Mouse (Mus musculus) splenic B cell, adult 2 months (primary cell): Measurements from ENCODE around the gene Efcab14.

ENCODE experiments used
- DNase-seq: peaks from one replicate; pipeline ENCODE4 v3.0.0-alpha.2; 2011; ENCODE audit warnings: low read depth, low spot score
- H3K27me3 ChIP-seq: 2 replicates; pipeline ENCODE4 v1.6.1; 2012; ENCODE audit warnings: mild to moderate bottlenecking, low read length, moderate library complexity, mixed read lengths; ENCODE audit not compliant: control insufficient read depth, poor library complexity, insufficient read depth, severe bottlenecking
- H3K36me3 ChIP-seq: 2 replicates; pipeline ENCODE4 v1.6.1; 2012; ENCODE audit warnings: mild to moderate bottlenecking, low read length, moderate library complexity, mixed read lengths; ENCODE audit not compliant: control insufficient read depth, poor library complexity, insufficient read depth, severe bottlenecking

Efcab14 gene

DNA sequence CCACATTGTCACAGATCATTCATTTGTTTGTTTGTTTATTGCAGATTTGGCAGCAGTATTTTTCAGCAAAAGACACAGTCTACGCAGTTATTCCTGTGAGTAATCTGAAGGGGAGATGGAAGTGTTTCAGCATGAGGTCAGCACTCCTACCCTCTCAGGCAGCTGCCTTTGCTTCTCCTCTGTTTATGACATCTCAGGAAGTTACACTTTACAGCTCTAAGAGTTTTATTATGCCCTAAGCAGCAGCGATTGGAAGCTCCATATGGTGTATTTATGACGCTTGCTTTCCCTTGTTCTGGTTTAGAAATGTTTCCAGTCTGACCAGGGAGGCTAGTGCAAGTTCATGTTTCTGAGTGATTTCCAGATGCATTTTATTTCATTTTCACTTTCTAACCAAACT, 57.8 kb downstream of the Efcab14 start:
- Histone ChIP-seq H3K36me3 (peaks cover 6% of the 10 kb centered on the region), H3K27me3 (no peaks in the 10 kb centered on the region)
- no peak for DNase-seq

DNA sequence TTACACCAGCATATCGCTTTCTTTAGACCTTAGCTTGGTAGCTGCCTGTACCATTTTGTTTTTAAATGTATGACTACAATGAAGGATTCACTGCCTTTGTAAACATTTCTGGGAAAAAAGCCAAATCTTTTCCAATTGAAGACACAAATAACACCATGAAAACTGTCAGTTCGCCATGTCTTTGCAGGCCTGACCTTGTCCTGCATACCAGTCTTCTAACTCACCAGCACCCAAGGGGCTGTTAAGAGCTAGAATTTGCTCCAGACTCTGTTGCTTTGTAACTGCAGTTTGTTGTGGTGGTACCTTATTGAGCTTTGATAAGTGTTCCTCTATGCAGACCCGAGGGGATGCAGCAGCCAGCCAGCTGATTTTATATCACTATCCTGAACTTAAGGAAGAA, 62.4 kb downstream of the Efcab14 start:
- Histone ChIP-seq H3K27me3 (no peaks in the 10 kb centered on the region), H3K36me3 (peaks cover 11% of the 10 kb centered on the region)
- DNase-seq = no peak

DNA sequence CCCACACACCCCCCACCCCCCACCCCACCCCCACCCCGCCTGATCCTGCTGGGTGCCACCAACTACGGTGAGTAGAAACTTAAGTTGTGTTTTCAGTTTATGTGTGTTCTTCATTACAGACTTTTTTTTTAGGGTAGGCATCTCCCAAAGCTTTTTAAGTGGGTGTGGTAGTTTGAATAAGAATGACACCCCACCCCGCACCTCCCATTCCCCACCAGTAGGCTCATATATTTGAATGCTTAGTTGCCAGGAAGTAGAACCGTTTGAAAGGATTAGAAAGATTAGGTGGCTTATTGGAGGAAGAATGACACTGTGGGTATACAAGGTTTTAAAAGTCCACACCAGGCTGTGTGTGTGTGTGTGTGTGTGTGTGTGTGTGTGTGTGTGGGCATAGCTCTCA, 74.8 kb downstream of the Efcab14 start:
- peaks cover 2% of the 10 kb centered on the region; the same call in 1 of the 2 replicates for H3K36me3 ChIP-seq
- DNase-seq = no peak
- no peaks in the 10 kb centered on the region for H3K27me3 ChIP-seq

DNA sequence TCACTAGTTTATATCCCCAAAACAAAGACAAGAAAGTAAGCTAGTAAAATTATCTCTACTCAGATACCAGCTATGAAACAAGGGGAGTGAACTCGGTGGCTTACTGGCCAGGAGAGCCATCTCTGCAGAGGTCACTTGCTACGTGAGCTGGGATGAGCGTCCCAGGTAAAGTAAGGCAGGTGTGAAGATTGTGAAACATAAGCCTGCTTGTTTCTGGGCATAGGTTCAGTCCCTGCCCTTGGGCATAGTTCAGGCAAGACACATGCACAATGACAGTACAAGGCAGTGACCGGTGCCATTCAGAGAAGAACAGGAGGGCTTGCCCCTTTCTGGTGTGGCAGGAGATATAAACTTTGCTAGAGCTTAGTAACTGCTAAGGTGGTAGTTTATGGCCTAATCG, 78.1 kb downstream of the Efcab14 start:
- Histone ChIP-seq H3K27me3 (no peaks in the 10 kb centered on the region), H3K36me3 (peaks cover 2% of the 10 kb centered on the region; the same call in 1 of the 2 replicates)
- DNase-seq = no peak

DNA sequence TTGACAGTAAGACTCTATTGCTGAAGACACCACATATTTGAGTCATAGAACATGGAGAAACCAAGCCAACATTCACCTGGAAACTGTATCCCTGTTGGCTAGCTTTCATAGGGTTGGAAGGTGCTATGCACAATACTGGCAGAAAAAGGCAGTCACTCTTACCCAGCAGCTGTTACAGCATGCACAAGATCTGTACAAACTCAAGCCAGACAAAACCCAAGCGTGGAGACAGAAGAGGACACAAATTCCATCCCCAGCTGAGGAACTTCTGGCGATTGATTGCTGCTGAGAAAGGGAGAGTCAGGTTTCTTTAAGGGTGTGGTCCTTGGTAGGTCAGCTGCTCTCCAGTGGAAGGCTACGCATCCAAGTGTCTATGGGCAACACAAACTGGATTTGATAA, 82.7 kb downstream of the Efcab14 start:
- no peak for DNase-seq
- Histone ChIP-seq H3K36me3 (no peaks in the 10 kb centered on the region), H3K27me3 (no peaks in the 10 kb centered on the region)

DNA sequence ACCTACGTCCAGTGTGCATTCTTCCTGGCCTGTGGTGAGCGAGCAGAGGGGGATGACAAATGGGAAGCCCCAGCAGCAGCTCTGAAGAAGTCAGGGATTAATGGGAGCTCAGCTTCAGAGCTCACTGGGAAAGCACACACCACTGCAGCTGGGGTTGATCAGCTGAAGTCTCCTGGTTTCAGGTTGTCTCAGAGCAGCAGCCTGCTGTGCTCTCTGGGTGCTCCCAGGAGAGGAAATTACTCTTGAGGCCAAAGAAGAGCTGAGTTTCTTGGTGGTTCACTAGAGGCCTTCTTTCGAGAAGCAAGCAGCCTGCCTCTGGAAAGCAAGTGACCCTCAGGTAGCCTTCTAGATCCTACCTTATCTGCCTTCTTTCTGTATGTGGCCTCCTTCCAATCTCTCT, 83.4 kb downstream of the Efcab14 start:
- DNase-seq = no peak

DNA sequence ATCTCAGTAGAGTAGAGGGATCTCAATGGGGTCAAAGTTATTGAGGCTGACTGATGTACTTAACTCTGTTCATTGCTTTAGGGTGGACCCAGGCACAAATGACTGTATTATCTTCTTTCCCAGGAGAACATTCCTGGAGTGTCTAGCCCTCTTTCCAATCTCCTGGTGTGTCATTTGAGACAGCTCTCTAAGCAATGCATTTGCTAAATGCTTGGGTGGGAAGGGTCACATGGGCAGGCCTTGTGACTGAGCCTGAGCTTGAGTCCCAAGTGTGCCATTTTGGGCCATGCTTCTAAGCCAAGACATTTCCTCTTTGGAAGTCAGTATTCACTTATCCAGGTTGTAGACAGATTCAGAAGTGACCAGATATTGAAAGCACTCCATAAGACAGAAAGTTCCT, 83.9 kb downstream of the Efcab14 start:
- H3K27me3 ChIP-seq = no peaks in the 10 kb centered on the region
- no peaks in the 10 kb centered on the region; the same call in 1 of the 2 replicates for H3K36me3 ChIP-seq
- DNase-seq = no peak

More for the DNA sequence above, 83.4 kb downstream of the Efcab14 start:
- Histone ChIP-seq H3K27me3 (no peaks in the 10 kb centered on the region), H3K36me3 (no peaks in the 10 kb centered on the region; the same call in 1 of the 2 replicates)

DNA sequence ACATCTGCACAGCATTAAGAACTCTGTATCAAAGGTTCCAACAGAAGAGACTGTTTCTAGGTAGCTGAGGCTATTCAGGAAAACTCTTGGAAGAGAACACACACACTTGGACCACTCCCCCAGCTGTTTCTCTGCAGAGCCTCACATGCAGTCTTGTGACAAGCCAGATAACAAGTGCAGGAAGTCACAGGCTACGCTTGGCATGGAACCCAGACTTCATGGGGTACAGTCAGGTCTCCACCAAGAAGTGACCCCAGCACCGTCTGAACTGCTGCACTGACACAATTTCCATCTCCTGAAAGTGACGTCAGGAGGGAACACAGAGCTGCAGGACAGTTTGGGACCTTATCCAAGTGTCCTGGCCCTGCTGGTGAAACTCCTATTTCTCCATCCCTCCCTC, 84.4 kb downstream of the Efcab14 start:
- no peak for DNase-seq
- Histone ChIP-seq H3K36me3 (no peaks in the 10 kb centered on the region; the same call in 1 of the 2 replicates), H3K27me3 (no peaks in the 10 kb centered on the region)

DNA sequence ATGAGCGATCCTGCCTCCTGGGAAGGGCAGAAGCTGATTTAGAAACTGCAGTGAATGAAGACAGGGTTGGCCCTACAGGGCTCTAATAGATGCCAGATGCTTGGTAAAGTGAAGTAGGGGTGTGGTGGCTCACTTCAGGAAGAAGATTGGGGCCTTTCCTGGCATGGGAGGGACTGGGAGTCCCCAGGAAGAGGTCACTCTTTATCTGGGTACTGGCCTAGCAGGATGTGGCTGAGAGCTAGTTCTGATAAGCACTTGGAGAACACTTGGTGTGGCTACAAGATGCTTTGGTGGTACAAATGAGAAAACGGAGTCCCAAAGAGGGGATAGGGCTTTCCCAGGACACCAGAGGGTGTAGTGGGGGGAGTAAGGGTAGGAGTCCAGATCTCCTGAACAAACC, 86.6 kb downstream of the Efcab14 start:
- no peaks in the 10 kb centered on the region for H3K27me3 ChIP-seq
- no peaks in the 10 kb centered on the region; the same call in 1 of the 2 replicates for H3K36me3 ChIP-seq
- no peak for DNase-seq

DNA sequence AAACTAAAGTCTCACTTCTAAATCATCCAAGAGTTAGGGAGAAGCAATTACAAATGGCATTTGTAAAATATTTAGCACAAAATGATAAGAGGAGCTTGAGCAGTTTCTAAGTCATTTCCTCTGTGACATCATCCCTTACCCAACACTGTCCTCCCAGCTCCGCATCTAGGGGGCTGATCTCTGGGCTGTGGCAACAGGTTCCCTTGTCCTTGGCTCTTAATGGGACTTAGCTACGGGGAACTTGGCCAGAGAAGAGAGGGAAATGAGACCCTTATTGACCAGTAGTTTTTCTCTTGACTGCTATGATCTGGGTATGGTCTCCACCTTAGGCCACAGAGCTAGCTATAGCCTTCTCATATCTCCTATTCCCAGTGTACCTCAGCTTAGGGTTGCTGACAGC, 87.7 kb downstream of the Efcab14 start:
- DNase-seq = no peak
- no peaks in the 10 kb centered on the region; the same call in 1 of the 2 replicates for H3K36me3 ChIP-seq
- H3K27me3 ChIP-seq = no peaks in the 10 kb centered on the region
